Mouse (Mus musculus): ENCODE measurements around the gene Mettl24. TPM values are rescaled to one million over a fixed set of nuclear protein-coding genes. Genes with fewer than 3 reads are reported as not detected.

The Mettl24 gene
- 3.3 and 3.4 TPM in 2 replicates for polyA plus RNA-seq (2015; fragmentation: Nextera tagmentation; extraction: Ambion mirVana)

- peak within 1 kb of the TSS; percentile 99 for H3K4me2 ChIP-seq
- peak; percentile 90 for ATAC-seq (ENCODE audit: insufficient read depth, low FRiP score, low read depth)
- no peaks in the 10 kb centered on the region for H3K9me3 ChIP-seq
- H3K36me3 ChIP-seq = no peaks in the 10 kb centered on the region
- WGBS = under 1% methylated on average over 50 of the region's 50 CpGs
- H3K9ac ChIP-seq = peak within 1 kb of the TSS; percentile 66
- peak within 1 kb of the TSS; percentile 22; the same call in 1 of the 2 replicates for H3K27ac ChIP-seq
- H3K4me3 ChIP-seq (replicated peaks) = peak within 1 kb of the TSS; percentile 64
- no peaks in the 10 kb centered on the region for H3K27me3 ChIP-seq (replicated peaks)
- peaks cover 8% of the 10 kb centered on the region; the same call in 1 of the 2 replicates for H3K4me1 ChIP-seq
Observed at GRCm38 (mm10) chr10:40683092-40683867, at the start of gene Mettl24. TSS of gene Mettl24 (plus strand) at chr10:40683282.

GRCm38 (mm10) chr10:40637331-40637730 lies 45.8 kb upstream of the Mettl24 start:
- Histone ChIP-seq H3K36me3 (no peaks in the 10 kb centered on the region), H3K9me3 (no peaks in the 10 kb centered on the region), H3K4me3 (replicated peaks) (no peak overlapping the region), H3K4me1 (peaks cover 8% of the 10 kb centered on the region; the same call in 1 of the 2 replicates), H3K27me3 (replicated peaks) (no peaks in the 10 kb centered on the region), H3K27ac (0 out of 2 replicates have a peak overlapping the region, but pooled peaks have one; percentile 6), H3K9ac (no peak overlapping the region), H3K4me2 (no peak overlapping the region)
- no peak for ATAC-seq (ENCODE audit: insufficient read depth, low FRiP score, low read depth)
- WGBS = 32% methylated on average over 10 of the region's 10 CpGs

- Histone ChIP-seq H3K4me3 (replicated peaks) (no peak overlapping the region), H3K9me3 (no peaks in the 10 kb centered on the region), H3K27me3 (replicated peaks) (no peaks in the 10 kb centered on the region), H3K27ac (no peak overlapping the region), H3K36me3 (no peaks in the 10 kb centered on the region), H3K4me2 (no peak overlapping the region), H3K4me1 (peaks cover 8% of the 10 kb centered on the region; the same call in 1 of the 2 replicates), H3K9ac (no peak overlapping the region)
- no peak for ATAC-seq (ENCODE audit: insufficient read depth, low FRiP score, low read depth)
- WGBS = 62% methylated on average over 7 of the region's 7 CpGs
Observed at GRCm38 (mm10) chr10:40638276-40638675, 44.8 kb upstream of the Mettl24 start.

- Histone ChIP-seq H3K27ac (peak overlapping the region; percentile 18; the same call in 1 of the 2 replicates), H3K36me3 (no peaks in the 10 kb centered on the region), H3K9me3 (no peaks in the 10 kb centered on the region), H3K4me1 (peaks cover 8% of the 10 kb centered on the region; the same call in 1 of the 2 replicates), H3K27me3 (replicated peaks) (no peaks in the 10 kb centered on the region), H3K4me2 (no peak overlapping the region), H3K4me3 (replicated peaks) (no peak overlapping the region), H3K9ac (no peak overlapping the region)
- ATAC-seq (ENCODE audit: insufficient read depth, low FRiP score, low read depth) = no peak
- WGBS = 70% methylated on average over 26 of the region's 26 CpGs
Observed at GRCm38 (mm10) chr10:40638823-40639819, 44.0 kb upstream of the Mettl24 start.

- H3K4me3 ChIP-seq (replicated peaks) = no peak overlapping the region
- no peaks in the 10 kb centered on the region for H3K9me3 ChIP-seq
- H3K9ac ChIP-seq = no peak overlapping the region
- WGBS = 89% methylated on average over 4 of the region's 4 CpGs
- no peak overlapping the region for H3K27ac ChIP-seq
- no peaks in the 10 kb centered on the region for H3K36me3 ChIP-seq
- H3K4me2 ChIP-seq = no peak overlapping the region
- peaks cover 8% of the 10 kb centered on the region; the same call in 1 of the 2 replicates for H3K4me1 ChIP-seq
- H3K27me3 ChIP-seq (replicated peaks) = no peaks in the 10 kb centered on the region
- ATAC-seq (ENCODE audit: insufficient read depth, low FRiP score, low read depth) = no peak
Observed at GRCm38 (mm10) chr10:40640406-40640805, 42.7 kb upstream of the Mettl24 start.

GRCm38 (mm10) chr10:40641901-40642300 lies 41.2 kb upstream of the Mettl24 start:
- no peaks in the 10 kb centered on the region for H3K27me3 ChIP-seq (replicated peaks)
- no peaks in the 10 kb centered on the region for H3K36me3 ChIP-seq
- no peaks in the 10 kb centered on the region for H3K9me3 ChIP-seq
- ATAC-seq (ENCODE audit: insufficient read depth, low FRiP score, low read depth) = no peak
- no peak overlapping the region for H3K4me3 ChIP-seq (replicated peaks)
- no peak overlapping the region for H3K9ac ChIP-seq
- peaks cover 8% of the 10 kb centered on the region; the same call in 1 of the 2 replicates for H3K4me1 ChIP-seq
- no peak overlapping the region for H3K4me2 ChIP-seq
- H3K27ac ChIP-seq = no peak overlapping the region
- WGBS = 81% methylated on average over 7 of the region's 7 CpGs

GRCm38 (mm10) chr10:40643126-40643525 lies 40.0 kb upstream of the Mettl24 start:
- no peak for ATAC-seq (ENCODE audit: insufficient read depth, low FRiP score, low read depth)
- Histone ChIP-seq H3K9ac (no peak overlapping the region), H3K27me3 (replicated peaks) (no peaks in the 10 kb centered on the region), H3K4me3 (replicated peaks) (no peak overlapping the region), H3K36me3 (no peaks in the 10 kb centered on the region), H3K4me1 (peaks cover 7% of the 10 kb centered on the region; the same call in 1 of the 2 replicates), H3K9me3 (no peaks in the 10 kb centered on the region), H3K4me2 (no peak overlapping the region), H3K27ac (no peak overlapping the region)
- 74% methylated on average over 5 of the region's 5 CpGs for WGBS

- H3K4me1 ChIP-seq = no peaks in the 10 kb centered on the region
- WGBS = 36% methylated on average over 9 of the region's 9 CpGs
- no peak overlapping the region for H3K9ac ChIP-seq
- H3K9me3 ChIP-seq = no peaks in the 10 kb centered on the region
- no peaks in the 10 kb centered on the region for H3K27me3 ChIP-seq (replicated peaks)
- no peak for ATAC-seq (ENCODE audit: insufficient read depth, low FRiP score, low read depth)
- no peak overlapping the region for H3K4me2 ChIP-seq
- no peaks in the 10 kb centered on the region for H3K36me3 ChIP-seq
- H3K27ac ChIP-seq = no peak overlapping the region
- H3K4me3 ChIP-seq (replicated peaks) = no peak overlapping the region
Observed at GRCm38 (mm10) chr10:40644456-40644855, 38.6 kb upstream of the Mettl24 start.

- H3K36me3 ChIP-seq = no peaks in the 10 kb centered on the region
- no peaks in the 10 kb centered on the region for H3K27me3 ChIP-seq (replicated peaks)
- no peaks in the 10 kb centered on the region for H3K9me3 ChIP-seq
- ATAC-seq (ENCODE audit: insufficient read depth, low FRiP score, low read depth) = no peak
- no peak overlapping the region for H3K9ac ChIP-seq
- H3K27ac ChIP-seq = no peak overlapping the region
- H3K4me3 ChIP-seq (replicated peaks) = no peak overlapping the region
- 53% methylated on average over 1 of the region's 1 CpGs for WGBS
- H3K4me2 ChIP-seq = no peak overlapping the region
- no peaks in the 10 kb centered on the region for H3K4me1 ChIP-seq
Observed at GRCm38 (mm10) chr10:40645346-40645745, 37.7 kb upstream of the Mettl24 start.

- H3K27me3 ChIP-seq (replicated peaks) = no peaks in the 10 kb centered on the region
- no peak overlapping the region for H3K4me3 ChIP-seq (replicated peaks)
- H3K9me3 ChIP-seq = no peaks in the 10 kb centered on the region
- H3K4me2 ChIP-seq = no peak overlapping the region
- H3K9ac ChIP-seq = no peak overlapping the region
- no peaks in the 10 kb centered on the region for H3K36me3 ChIP-seq
- no peak overlapping the region for H3K27ac ChIP-seq
- WGBS = 82% methylated on average over 12 of the region's 12 CpGs
- ATAC-seq (ENCODE audit: insufficient read depth, low FRiP score, low read depth) = no peak
- H3K4me1 ChIP-seq = no peaks in the 10 kb centered on the region
Observed at GRCm38 (mm10) chr10:40648776-40649175, 34.3 kb upstream of the Mettl24 start.

GRCm38 (mm10) chr10:40649634-40650033 lies 33.4 kb upstream of the Mettl24 start:
- H3K9ac ChIP-seq = no peak overlapping the region
- no peaks in the 10 kb centered on the region for H3K27me3 ChIP-seq (replicated peaks)
- ATAC-seq (ENCODE audit: insufficient read depth, low FRiP score, low read depth) = no peak
- no peak overlapping the region for H3K4me3 ChIP-seq (replicated peaks)
- no peaks in the 10 kb centered on the region for H3K36me3 ChIP-seq
- H3K9me3 ChIP-seq = no peaks in the 10 kb centered on the region
- H3K4me1 ChIP-seq = no peaks in the 10 kb centered on the region
- 26% methylated on average over 4 of the region's 4 CpGs for WGBS
- no peak overlapping the region for H3K27ac ChIP-seq
- no peak overlapping the region for H3K4me2 ChIP-seq
